Mouse (Mus musculus): ENCODE data around the gene Kcnb1. TPM values are rescaled to one million over a fixed set of nuclear protein-coding genes. Genes with fewer than 3 reads are reported as not detected.

Kcnb1 gene
- polyA plus RNA-seq, 1 experiment from 2014 or later: 1.6 TPM

- no peak for DNase-seq (ENCODE audit: low spot score)
- no peaks in the 10 kb centered on the region for H3K4me1 ChIP-seq (replicated peaks; ENCODE audit: control insufficient read depth, insufficient read depth)
- H3K9me3 ChIP-seq (ENCODE audit: control insufficient read depth, low read length): no peaks in the 10 kb centered on the region
- no peak overlapping the region for H3K4me2 ChIP-seq (replicated peaks; ENCODE audit: low read depth)
- 66% methylated on average over 5 of the region's 5 CpGs for WGBS
- no peaks in the 10 kb centered on the region for H3K36me3 ChIP-seq (ENCODE audit: control insufficient read depth, insufficient read depth, low read length)
- no peaks in the 10 kb centered on the region for H3K27me3 ChIP-seq (ENCODE audit: control insufficient read depth, insufficient read depth, low read length)
- H3K27ac ChIP-seq (replicated peaks): no peak overlapping the region
- no peak overlapping the region for H3K9ac ChIP-seq (ENCODE audit: low read length)
- no peak overlapping the region for H3K4me3 ChIP-seq (ENCODE audit: low read depth, low read length)
- TF ChIP-seq EP300 (optimal IDR thresholded peaks at IDR 0.05): no peak
- TF ChIP-seq CTCF (IDR thresholded peaks at IDR 0.05; ENCODE audit: low read depth): no peak
- no peak for ATAC-seq (ENCODE audit: low FRiP score, low TSS enrichment)
Observed at GRCm38 (mm10) chr2:167233009-167233335, 43.0 kb upstream of the Kcnb1 start.

GRCm38 (mm10) chr2:167232132-167233008 lies 42.4 kb upstream of the Kcnb1 start:
- Histone ChIP-seq H3K27ac (replicated peaks) (peak overlapping the region; percentile 56; the same call in 1 of the 2 replicates), H3K9me3 (ENCODE audit: control insufficient read depth, low read length) (no peaks in the 10 kb centered on the region), H3K4me3 (ENCODE audit: low read depth, low read length) (no peak overlapping the region), H3K36me3 (ENCODE audit: control insufficient read depth, insufficient read depth, low read length) (no peaks in the 10 kb centered on the region), H3K9ac (ENCODE audit: low read length) (no peak overlapping the region), H3K27me3 (ENCODE audit: control insufficient read depth, insufficient read depth, low read length) (no peaks in the 10 kb centered on the region), H3K4me1 (replicated peaks; ENCODE audit: control insufficient read depth, insufficient read depth) (no peaks in the 10 kb centered on the region), H3K4me2 (replicated peaks; ENCODE audit: low read depth) (no peak overlapping the region)
- DNase-seq (ENCODE audit: low spot score): no peak
- TF ChIP-seq CTCF (IDR thresholded peaks at IDR 0.05; ENCODE audit: low read depth): no peak
- 54% methylated on average over 14 of the region's 14 CpGs for WGBS
- peak; percentile 27; the same call in 1 of the 2 replicates for ATAC-seq (ENCODE audit: low FRiP score, low TSS enrichment)

GRCm38 (mm10) chr2:167230554-167230953 lies 40.6 kb upstream of the Kcnb1 start:
- no peaks in the 10 kb centered on the region for H3K36me3 ChIP-seq (ENCODE audit: control insufficient read depth, insufficient read depth, low read length)
- no peaks in the 10 kb centered on the region for H3K9me3 ChIP-seq (ENCODE audit: control insufficient read depth, low read length)
- no peak for ATAC-seq (ENCODE audit: low FRiP score, low TSS enrichment)
- peak; percentile 48 for DNase-seq (ENCODE audit: low spot score)
- H3K27ac ChIP-seq (replicated peaks): no peak overlapping the region
- H3K9ac ChIP-seq (ENCODE audit: low read length): no peak overlapping the region
- TF ChIP-seq EP300 (optimal IDR thresholded peaks at IDR 0.05) (no peak), CTCF (IDR thresholded peaks at IDR 0.05; ENCODE audit: low read depth) (no peak)
- WGBS: 21% methylated on average over 15 of the region's 15 CpGs
- no peaks in the 10 kb centered on the region for H3K27me3 ChIP-seq (ENCODE audit: control insufficient read depth, insufficient read depth, low read length)
- H3K4me3 ChIP-seq (ENCODE audit: low read depth, low read length): no peak overlapping the region
- H3K4me2 ChIP-seq (replicated peaks; ENCODE audit: low read depth): no peak overlapping the region
- H3K4me1 ChIP-seq (replicated peaks; ENCODE audit: control insufficient read depth, insufficient read depth): no peaks in the 10 kb centered on the region

- Histone ChIP-seq H3K27ac (replicated peaks) (no peak overlapping the region), H3K4me3 (ENCODE audit: low read depth, low read length) (no peak overlapping the region), H3K9me3 (ENCODE audit: control insufficient read depth, low read length) (no peaks in the 10 kb centered on the region), H3K4me2 (replicated peaks; ENCODE audit: low read depth) (no peak overlapping the region), H3K9ac (ENCODE audit: low read length) (no peak overlapping the region), H3K27me3 (ENCODE audit: control insufficient read depth, insufficient read depth, low read length) (no peaks in the 10 kb centered on the region), H3K36me3 (ENCODE audit: control insufficient read depth, insufficient read depth, low read length) (no peaks in the 10 kb centered on the region), H3K4me1 (replicated peaks; ENCODE audit: control insufficient read depth, insufficient read depth) (no peaks in the 10 kb centered on the region)
- ATAC-seq (ENCODE audit: low FRiP score, low TSS enrichment): no peak
- TF ChIP-seq CTCF (IDR thresholded peaks at IDR 0.05; ENCODE audit: low read depth): no peak
- TF ChIP-seq EP300 (optimal IDR thresholded peaks at IDR 0.05): no peak
- 73% methylated on average over 7 of the region's 7 CpGs for WGBS
- DNase-seq (ENCODE audit: low spot score): no peak
Observed at GRCm38 (mm10) chr2:167224937-167225336, 35.0 kb upstream of the Kcnb1 start.

GRCm38 (mm10) chr2:167224194-167224593 lies 34.2 kb upstream of the Kcnb1 start:
- H3K9me3 ChIP-seq (ENCODE audit: control insufficient read depth, low read length): no peaks in the 10 kb centered on the region
- H3K27ac ChIP-seq (replicated peaks): no peak overlapping the region
- no peaks in the 10 kb centered on the region for H3K36me3 ChIP-seq (ENCODE audit: control insufficient read depth, insufficient read depth, low read length)
- H3K4me1 ChIP-seq (replicated peaks; ENCODE audit: control insufficient read depth, insufficient read depth): no peaks in the 10 kb centered on the region
- 85% methylated on average over 6 of the region's 6 CpGs for WGBS
- no peak overlapping the region for H3K9ac ChIP-seq (ENCODE audit: low read length)
- no peak overlapping the region for H3K4me2 ChIP-seq (replicated peaks; ENCODE audit: low read depth)
- ATAC-seq (ENCODE audit: low FRiP score, low TSS enrichment) (no peak), DNase-seq (ENCODE audit: low spot score) (no peak)
- H3K4me3 ChIP-seq (ENCODE audit: low read depth, low read length): no peak overlapping the region
- no peak for TF ChIP-seq CTCF (IDR thresholded peaks at IDR 0.05; ENCODE audit: low read depth)
- no peak for TF ChIP-seq EP300 (optimal IDR thresholded peaks at IDR 0.05)
- no peaks in the 10 kb centered on the region for H3K27me3 ChIP-seq (ENCODE audit: control insufficient read depth, insufficient read depth, low read length)

GRCm38 (mm10) chr2:167222152-167222551 lies 32.2 kb upstream of the Kcnb1 start:
- Histone ChIP-seq H3K27me3 (ENCODE audit: control insufficient read depth, insufficient read depth, low read length) (no peaks in the 10 kb centered on the region), H3K9ac (ENCODE audit: low read length) (no peak overlapping the region), H3K4me1 (replicated peaks; ENCODE audit: control insufficient read depth, insufficient read depth) (no peaks in the 10 kb centered on the region), H3K9me3 (ENCODE audit: control insufficient read depth, low read length) (no peaks in the 10 kb centered on the region), H3K4me3 (ENCODE audit: low read depth, low read length) (no peak overlapping the region), H3K36me3 (ENCODE audit: control insufficient read depth, insufficient read depth, low read length) (no peaks in the 10 kb centered on the region), H3K4me2 (replicated peaks; ENCODE audit: low read depth) (no peak overlapping the region), H3K27ac (replicated peaks) (no peak overlapping the region)
- WGBS: 26% methylated on average over 7 of the region's 7 CpGs
- TF ChIP-seq EP300 (optimal IDR thresholded peaks at IDR 0.05): no peak
- peak; percentile 93 for TF ChIP-seq CTCF (IDR thresholded peaks at IDR 0.05; ENCODE audit: low read depth)
- ATAC-seq (ENCODE audit: low FRiP score, low TSS enrichment): peak; percentile 53; the same call in 1 of the 2 replicates
- peak; percentile 79 for DNase-seq (ENCODE audit: low spot score)

Measured in stomach, postnatal 0 days (tissue).